Mouse (Mus musculus): ENCODE results near the gene Lamc3.
"Not testable (repeated sequence)": the region's sequence is repeated elsewhere in the genome, so short reads cannot be mapped to it uniquely, and the experiment has no call there.

Lamc3 gene

DNA sequence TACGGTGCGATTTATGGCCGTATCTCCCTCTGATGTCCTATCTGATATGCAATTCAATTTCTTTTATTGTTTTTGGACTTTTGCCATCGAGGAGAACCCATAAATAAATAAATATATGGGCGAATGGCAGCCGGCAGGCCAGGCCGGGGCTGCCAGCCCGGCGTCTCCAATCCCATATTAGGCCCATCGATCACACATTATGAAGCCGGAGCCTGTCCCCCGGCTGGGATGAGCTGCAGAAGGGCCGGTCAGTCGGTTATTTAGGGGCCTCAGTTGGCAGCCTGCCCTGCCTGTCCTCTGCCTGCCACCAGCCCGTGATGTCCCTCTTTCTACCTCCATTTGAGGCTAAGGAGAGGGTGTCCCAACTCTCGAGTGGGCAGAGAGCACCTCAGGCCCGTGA, 8.5 kb upstream of the Lamc3 start:
- DNase-seq (ENCODE audit: low spot score): no peak

DNA sequence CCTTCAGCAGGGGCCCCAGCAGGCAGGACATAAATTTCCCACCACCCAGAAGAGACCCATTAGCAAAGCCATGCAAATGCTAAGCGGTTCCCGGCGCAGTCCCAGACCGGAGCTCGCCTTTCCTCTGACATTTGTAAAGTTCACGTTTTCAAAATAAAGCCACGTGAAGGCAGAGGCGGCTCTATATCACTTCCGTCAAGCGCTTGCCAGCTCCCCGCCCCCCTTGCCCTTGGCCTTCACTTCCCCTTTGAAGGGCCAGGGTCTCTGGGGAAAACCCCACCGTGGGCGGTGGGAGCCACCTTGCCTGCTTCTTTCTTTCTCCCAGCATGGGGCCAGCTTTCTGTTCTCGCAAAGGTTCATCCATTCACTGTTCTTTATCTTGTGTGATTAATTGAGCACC, 6.2 kb upstream of the Lamc3 start:
- no peak for DNase-seq (ENCODE audit: low spot score)

DNA sequence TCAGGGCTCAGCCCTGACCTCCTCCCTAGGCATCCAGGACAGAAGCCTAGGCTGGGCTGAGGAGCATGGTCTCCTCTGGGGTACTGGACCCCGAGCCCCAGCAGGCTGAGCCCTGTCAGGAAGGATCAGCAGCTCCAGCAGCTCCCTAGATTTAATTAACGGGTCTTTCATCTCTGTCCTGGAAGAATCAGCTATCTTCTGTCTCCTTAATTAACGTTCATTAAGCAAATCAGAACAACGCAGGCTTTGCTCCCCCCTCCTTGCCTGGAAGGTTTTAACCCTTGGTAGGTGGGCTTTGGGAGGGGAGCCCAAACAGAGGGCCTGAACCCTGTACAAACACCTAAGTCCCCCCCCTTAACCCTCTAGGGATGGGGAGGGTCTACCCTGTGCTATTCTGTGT, 4.0 kb upstream of the Lamc3 start:
- DNase-seq (ENCODE audit: low spot score): no peak

DNA sequence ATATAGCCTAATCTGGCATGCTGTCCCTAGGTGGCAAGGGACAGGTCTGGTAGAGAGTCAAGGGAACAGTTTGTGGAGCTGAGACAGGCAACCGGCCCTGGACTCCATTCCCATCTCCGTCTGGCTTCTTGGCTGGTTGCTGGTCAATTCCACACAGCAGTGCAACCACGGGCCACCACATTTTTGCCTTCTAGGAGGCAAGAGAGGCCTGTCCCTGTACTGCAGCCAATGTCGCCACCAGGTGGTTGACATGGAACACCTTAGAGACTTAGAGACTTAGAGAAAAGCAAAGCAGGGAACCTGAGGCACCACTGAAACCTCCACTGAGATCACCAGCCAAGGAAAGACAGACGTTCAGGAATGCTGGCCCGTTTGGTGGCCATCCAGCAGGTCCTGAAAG, 2.3 kb upstream of the Lamc3 start:
- no peak for DNase-seq (ENCODE audit: low spot score)

DNA sequence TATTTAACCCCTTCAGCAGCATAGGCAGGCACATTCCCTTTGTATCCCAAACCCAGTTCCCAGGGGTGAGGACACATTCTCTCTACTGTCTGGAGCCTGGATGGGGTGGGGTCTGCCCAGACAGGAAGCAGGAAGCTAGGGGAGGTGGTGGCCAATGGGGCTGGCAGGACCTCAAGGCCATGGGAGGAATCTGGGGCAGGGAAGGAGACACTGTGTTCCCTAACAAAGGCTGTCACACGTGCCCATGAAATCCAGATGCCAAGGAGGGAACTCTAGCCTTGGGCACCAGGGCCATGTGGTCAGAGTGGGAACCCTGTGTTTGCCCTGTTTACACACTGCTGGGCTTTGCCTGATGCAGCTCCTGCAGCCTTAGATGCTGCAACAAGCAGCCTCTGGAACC, 1.8 kb downstream of the Lamc3 start:
- DNase-seq (ENCODE audit: low spot score): no peak

DNA sequence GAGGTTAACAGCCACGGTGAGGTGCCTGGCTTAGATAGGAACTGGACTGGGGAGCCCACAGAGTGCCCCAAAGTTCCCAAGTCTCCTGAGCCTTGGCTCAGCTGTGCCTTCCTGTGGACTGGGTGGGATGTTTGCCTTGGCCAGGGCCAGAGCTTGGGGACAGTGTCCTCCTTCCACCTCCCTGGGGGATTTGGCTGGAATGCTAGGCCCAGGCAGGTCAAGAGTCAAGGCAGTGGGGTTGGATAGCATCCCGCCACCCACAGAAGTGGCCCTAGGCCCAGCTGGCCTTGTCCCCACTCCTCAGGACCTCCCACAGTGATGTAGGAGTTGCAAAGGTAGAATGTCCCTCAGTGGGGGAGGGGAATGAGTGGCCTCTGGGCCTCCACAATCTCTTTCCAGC, 4.1 kb downstream of the Lamc3 start:
- DNase-seq (ENCODE audit: low spot score): no peak

DNA sequence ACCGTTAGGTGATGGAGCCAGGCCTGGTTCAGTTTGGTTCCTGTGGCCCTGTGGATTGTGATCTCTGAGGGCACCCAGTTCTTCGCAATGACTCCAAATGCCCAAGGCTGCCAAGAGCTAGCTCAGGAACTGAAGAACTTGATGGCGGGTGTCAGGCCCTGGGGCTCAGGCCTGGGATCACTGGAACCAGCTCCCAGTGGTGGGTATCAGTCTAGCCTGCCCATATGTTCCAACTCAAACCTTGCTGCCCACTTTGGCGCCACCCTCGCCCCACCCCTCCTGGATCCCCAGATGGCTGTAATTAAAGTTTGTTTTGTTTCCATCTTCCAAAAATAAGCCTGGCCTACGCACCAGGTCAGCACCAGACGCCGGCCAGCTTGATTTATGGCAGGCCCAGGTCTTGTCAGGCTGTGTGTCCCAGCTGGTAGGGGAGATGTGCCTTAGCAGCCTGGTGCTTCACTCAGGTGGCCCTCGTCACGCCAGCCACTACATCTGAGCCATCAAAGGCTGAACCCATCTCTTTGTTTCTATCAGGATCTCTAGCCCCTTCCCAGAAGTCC, 6.1 kb downstream of the Lamc3 start:
- no peak for DNase-seq (ENCODE audit: low spot score)

DNA sequence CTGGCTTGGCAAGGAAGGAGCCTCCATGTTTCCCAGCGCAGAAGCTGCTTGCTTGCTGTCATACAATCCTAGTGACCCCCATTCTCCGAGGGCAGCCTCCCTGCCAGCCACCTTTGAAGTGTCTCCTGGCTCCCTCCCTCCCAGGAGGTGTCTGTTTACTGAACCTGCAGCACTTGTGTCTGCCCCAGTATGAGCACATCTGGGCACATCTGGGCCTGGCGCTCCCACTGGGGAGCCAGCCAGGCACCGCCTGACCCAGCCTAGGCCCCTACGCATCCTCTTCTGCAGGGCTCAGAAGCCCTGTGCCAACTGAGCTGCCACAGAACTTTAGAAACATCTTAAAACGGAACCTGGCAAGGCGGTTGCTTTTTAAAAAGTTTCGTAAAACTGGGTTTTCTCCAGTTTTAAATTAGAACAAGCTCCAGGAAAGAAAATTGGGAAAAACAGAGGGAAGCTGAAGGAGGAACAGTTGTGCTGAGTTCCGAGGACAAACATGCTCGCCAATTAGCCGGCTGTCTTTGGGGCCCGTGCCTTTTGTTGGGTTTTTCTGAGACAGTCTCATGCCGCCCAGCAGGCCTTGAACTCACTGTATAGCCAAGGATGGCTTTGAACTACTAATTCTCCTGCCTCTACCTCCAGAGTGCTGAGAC, 7.3 kb downstream of the Lamc3 start:
- DNase-seq (ENCODE audit: low spot score): no peak

DNA sequence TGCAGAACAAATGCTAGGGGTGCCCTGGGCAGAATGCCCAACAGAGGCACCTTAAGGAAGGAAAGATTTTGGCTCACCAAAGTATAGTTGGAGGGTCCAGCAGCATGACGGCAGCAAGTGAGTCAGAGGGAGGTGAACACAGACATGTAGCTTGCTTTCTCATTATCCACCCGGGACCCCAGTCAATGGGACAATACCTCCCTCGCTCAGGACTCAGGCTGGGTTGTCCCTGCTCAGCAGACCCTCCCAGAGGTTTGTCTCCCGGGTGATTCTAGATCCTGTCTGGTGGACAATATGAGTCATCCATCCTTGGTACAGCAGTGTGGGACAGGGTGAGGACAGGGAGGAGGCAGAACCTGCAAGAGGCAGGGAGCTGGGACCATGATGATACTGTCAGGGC, 13.8 kb downstream of the Lamc3 start:
- DNase-seq (ENCODE audit: low spot score): no peak

DNA sequence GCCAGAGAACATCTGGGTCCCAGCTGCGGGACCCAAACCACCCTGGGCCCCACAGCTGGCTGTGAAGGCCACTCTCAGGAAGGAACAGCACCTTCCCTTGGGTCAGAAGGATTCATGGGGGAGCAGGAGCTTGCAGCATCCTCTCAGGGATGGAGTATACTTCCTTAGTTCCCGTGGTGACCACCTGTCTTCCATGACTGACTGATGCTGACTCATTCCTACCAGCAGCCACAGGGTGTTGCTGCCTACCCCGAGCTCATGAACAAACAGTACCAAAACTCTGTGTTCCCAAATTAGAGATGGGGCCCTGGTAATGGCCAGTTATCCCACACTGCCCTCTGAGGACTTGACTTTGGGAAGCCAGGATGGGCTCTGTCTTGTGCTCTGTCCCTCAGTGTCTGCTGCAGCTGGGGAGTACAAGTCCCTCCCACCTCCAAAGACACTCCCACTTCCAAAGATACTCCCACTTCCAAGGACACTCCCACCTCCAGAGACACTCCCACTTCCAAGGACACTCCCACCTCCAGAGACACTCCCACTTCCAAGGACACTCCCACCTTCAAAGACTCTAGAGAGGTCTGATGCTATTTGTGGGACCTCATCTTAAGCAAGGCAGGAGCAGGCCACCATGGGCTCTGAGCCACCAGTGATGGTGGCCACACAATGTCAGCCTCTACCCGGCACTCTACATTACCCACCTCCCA, 14.7 kb downstream of the Lamc3 start:
- DNase-seq (ENCODE audit: low spot score): no peak

DNA sequence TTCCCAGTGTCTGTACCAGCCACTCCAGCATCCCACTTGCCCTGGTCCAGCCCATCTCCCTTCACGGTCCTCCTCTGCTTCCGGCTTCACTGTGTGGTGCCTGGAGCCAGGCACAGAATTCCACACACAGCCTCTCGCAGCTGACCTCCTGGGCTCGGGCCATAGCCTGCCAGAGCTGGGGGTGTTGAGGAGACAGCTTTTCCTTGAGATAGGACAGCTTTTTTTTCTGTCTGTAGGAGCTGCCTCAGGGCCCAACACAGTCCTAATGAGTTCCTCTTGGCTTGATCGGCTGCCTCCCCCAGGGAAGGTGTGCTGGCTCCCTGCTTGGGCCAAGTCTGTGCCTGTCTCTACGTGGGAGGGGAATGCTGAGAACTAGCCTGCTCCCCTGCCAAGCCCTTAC, 17.0 kb downstream of the Lamc3 start:
- no peak for DNase-seq (ENCODE audit: low spot score)

DNA sequence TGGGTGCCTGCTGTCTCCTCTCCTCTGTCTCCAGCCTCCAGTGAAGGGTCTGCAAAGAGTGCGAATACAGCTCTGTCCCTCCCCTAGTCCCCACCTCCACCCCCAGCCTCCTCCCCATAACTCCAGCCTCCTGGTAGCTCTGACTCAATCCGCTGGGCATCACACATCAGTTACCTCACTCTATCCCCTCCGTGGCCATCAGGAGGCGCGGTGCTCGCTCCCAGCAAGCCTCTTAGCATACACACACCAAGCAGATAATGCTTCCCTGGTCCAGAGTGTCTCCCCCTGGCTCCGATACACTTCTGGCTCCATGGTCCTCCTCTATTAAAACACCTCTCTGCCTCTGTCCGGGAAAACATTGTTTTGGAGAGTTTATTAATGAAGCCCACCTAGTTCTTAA, 17.5 kb downstream of the Lamc3 start:
- DNase-seq (ENCODE audit: low spot score): no peak

DNA sequence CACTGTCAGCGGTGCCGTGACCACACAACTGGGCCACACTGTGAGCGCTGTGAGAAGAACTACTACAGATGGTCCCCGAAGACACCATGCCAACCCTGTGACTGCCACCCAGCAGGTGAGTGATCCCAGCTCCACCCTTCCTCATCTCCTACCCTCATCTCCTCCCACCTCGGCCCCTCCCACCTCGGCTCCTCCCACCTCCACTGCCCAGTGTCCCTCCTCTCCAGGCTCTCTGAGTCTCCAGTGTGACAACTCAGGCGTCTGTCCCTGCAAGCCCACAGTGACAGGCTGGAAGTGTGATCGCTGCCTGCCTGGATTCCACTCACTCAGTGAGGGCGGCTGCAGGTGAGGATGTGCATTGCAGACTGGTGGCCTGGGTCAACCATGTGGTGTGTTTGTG, 18.6 kb downstream of the Lamc3 start:
- DNase-seq (ENCODE audit: low spot score): no peak

DNA sequence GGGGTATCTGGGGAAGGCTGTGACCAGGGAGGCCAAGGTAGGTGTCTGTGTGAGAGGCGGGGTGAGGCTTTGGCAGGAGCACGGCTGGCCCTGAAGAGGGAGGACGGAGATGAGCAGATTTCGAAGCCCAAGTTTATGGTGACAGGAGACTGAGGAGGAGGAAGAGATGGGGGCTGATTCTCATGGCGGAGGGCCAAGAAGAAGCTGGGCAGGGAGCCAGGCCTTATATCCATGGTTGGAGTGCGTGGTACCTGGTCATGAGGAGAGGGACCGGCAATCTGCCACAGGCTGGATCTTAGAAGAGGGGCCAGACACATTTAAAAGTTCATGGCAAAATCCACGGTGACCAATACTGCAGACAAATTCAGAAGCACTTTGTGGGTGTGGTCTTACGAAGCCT, 19.3 kb downstream of the Lamc3 start:
- DNase-seq (ENCODE audit: low spot score): no peak

DNA sequence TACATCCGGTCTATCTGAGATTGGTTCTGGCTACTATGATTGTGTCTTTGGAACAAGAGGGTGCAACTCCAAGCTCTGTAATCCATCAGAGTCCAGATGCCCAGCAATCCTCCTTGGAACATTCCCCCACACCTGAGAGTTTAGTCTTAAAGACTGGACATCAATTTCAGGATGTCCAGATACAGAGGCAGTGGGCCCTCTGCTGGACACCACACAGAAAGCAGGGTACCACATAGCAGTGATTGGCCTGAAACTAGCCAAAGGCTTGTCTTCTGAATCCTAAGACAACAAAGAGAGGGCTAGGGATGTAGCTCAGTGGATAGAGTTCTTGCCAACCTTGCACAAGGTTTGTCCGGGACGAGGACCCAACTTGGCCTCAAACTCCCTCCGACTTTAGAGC, 25.5 kb downstream of the Lamc3 start:
- no peak for DNase-seq (ENCODE audit: low spot score)

DNA sequence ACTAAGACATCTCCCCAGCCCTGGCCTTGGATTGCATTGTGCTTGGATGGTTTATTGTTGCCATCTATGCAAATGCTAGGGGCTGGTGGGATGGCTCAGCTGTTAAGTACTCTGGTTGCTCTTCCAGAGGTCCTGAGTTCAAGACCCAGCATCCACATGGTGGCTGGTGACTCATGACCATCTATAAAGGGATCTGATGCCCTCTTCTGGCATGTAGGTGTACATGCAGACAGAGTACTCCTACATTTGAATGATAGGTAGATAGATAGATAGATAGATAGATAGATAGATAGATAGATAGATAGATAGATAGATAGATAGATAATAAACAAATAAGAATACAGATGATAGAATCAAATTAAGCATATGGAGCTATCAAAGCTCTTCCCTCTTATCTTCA, 27.1 kb downstream of the Lamc3 start:
- not testable (repeated sequence) for DNase-seq (ENCODE audit: low spot score)

DNA sequence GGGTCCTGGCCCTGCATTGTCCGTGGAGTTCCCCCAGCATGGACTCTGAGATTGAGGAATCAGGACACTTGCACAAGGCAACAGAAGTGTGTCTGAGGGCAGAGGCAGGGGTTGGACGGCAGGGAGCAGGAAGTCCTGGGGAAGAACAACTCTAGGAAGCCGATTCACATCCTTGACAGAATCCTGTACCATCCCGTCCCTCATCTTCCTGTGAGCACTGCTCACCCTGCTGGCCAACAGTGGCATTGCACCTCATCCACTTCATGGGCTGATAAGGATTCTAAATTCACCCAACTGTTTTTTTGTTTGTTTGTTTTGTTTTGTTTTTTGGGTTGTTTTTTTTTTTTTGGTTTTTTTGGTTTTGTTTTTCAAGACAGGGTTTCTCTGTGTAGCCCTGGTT, 28.0 kb downstream of the Lamc3 start:
- DNase-seq (ENCODE audit: low spot score): peak; percentile 44

DNA sequence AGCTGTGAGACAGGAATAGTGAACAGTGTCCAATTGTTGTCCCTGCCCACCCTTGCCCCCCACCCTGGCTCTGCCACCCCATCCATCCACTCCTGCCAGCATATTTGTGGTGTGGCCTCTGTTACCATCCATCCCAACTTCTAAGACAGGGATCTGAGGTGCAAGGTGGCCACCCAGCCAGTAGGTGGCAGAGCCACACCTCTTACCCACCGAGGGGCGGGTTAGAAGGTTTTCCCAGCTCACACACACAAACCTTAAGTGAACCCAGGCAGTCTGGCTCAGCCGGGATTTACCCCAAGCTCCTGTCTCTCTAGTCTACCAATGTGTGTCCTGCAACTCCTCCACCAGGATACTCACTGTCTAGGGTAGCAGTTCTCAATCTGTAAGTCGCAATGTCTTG, 30.5 kb downstream of the Lamc3 start:
- DNase-seq (ENCODE audit: low spot score): no peak

DNA sequence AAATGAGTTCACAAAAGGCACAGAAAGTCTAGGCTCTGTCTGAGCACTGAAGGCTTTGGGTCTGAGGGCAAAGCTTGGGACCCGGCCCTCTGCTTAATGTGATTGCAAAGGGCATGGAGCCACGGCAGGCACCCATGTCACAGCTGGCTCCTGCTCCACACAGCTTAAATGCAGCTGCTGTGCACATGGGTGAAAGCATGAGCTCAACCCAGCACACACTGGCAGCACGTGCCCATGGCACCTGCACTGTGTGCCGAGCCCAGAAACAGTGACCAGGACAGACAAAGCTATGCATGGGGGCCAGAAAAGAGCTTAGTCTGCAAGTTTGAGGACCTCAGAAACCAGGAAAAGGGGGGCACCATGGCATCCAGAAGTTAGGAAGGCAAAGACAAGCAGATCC, 36.6 kb downstream of the Lamc3 start:
- DNase-seq (ENCODE audit: low spot score): no peak

DNA sequence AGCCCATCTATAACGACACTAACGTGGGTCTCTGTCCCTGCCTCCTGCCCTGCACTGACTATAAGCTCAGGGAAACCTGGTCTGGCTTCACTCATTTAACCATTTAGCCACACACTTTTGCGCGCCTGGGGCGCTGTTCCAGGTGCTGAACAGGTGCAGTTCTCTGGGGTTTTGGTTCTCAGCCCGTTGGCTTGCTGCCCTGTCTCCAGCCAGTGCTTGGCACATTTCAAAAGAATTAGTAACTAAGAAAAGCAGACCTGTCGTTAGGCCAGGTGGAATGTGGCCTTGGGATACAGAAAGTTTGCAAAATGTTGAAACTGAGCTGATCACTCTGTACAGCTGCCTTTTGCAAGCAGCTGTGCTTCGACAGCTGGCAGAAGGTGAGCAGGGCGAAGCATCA, 37.7 kb downstream of the Lamc3 start:
- DNase-seq (ENCODE audit: low spot score): no peak

DNA sequence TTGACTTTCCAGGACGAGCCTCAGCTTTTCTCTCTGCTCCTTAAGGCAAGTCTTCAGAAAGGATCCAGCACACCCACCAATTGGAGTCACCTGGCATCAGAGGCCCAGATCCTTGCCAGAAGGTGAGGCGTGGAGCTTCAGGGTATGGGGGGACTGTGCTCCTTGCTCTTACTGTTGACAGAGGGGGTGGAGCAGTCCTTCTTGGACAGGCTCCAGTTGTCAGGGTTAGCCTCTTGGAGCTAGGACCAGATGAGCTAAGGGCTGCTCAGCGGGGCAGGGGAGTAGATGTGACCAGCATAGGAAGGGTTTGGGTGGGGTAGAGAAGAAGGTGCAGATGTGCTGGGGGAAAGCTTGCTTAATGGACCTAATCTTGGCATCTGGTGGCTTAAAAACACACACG, 38.8 kb downstream of the Lamc3 start:
- no peak for DNase-seq (ENCODE audit: low spot score)

DNA sequence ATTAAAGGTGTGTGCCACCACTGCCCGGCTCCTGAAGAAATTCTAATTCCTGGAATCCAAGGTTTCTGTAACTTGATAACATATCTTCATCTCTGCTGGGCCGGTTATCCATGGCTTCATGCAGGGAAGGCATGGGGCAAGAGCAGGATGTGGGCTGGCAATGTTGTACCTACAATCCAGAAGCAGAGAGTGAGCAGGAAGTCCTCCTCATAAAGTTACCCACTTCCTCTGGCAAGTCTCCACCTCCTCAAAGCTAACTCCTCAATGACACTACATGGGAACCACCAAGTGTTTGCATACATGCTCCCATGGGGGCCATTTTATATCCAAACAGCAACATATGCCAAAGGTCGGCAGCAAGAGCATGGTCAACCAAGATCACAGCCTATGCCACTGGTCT, 42.6 kb downstream of the Lamc3 start:
- DNase-seq (ENCODE audit: low spot score): no peak

DNA sequence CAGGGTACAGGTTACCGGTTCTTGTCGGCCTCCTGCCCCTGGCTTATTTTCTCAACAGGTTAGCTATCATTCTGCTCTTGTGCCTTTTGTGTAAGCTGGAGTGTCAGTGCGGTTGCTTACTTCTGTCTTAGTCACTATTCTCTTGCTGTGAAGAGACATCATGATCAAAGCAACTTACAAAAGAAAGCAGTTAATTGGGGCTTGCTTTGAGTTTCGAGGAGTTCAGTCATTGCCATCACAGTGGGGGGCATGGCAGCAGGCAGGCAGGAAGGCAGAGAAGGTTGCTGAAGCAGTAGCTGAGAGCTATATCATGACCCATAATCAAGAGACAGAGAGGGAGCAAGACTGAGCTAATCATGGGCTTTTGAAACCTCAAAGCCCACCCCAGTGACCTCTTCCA, 47.5 kb downstream of the Lamc3 start:
- DNase-seq (ENCODE audit: low spot score): no peak

DNA sequence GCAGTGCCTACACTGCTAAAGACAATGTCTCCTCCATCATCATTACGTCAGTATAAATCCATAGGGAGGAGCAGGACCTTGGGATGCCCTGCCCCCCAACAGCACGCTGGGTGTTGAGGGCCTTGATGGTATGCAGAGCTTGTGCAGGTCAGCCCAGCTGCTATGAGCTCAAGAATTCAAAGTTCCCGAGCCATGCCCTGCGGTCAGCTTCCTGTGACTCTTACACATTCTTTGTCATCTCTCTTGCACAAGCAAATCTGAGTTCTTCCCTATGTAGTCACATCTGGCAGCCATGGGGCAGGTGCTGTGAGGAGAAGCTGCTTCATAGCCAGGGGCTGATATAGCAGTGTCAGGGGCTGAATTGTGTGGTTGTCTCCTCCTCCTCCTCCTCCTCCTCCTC, 48.0 kb downstream of the Lamc3 start:
- no peak for DNase-seq (ENCODE audit: low spot score)
